Mouse (Mus musculus) liver, adult 2 months (tissue): ENCODE measurements around the gene Maml2.

Experiments
- CTCF ChIP-seq: fragments of 200-500 bp; IDR thresholded peaks from 2 replicates; pipeline ENCODE4 v1.5.1; 2011; ENCODE audit warnings: low read depth, low read length, control low read depth
- POLR2A ChIP-seq: fragments of 200-500 bp; IDR thresholded peaks from 2 replicates; pipeline ENCODE4 v1.6.1; 2011; ENCODE audit warnings: low read length, control low read depth; ENCODE audit not compliant: insufficient read depth; ENCODE audit errors: extremely low read depth

DNA sequence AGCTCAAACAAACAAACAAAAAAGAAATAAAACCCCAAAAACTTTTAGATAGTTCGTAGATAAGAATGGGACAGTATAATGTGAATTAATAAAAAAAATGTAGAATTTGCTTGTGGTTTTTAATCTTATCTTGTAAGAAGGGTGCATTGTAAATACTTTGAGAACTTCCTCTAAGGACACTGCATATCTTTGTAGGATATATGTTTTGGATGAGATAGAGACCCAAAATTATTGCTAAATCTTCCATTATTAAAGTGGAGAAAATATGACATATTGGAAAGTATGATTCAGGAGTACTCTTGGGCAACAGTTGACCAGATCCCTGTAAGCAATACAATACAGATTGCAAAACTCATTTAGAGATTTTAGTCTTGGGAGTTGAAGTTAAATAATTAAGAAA, 24.5 kb upstream of the Maml2 start:
- TF ChIP-seq CTCF (no peak), POLR2A (no peak)
